Mouse (Mus musculus) brown adipose tissue, adult 24 weeks (tissue): ENCODE measurements around the gene Prkcg. TPM values are rescaled to one million over a fixed set of nuclear protein-coding genes. Genes with fewer than 3 reads are reported as not detected.

Experiments
- polyA plus RNA-seq: library from polyadenylated mRNA; stranded (reverse); fragments of >200 nt; gene quantifications from 2 replicates; pipeline ENCODE4 v1.2.4, GENCODE M21; 2012; ENCODE audit not compliant: missing spikeins, insufficient read depth, insufficient read length

Prkcg gene
- polyA plus RNA-seq, 1 experiment = 2.9 TPM

Other genes with a start within 250 kb of the Prkcg start
- not detected in 2 replicates for gene AU018091, start 120.0 kb upstream of the Prkcg start, polyA plus RNA-seq
- gene Nlrp12, start 39.4 kb upstream of the Prkcg start, polyA plus RNA-seq = not detected in 2 replicates
- 45.0 and 52.3 TPM in 2 replicates for gene Myadm, start 99 bp upstream of the Prkcg start, polyA plus RNA-seq
- 3.4 and 3.6 TPM in 2 replicates for gene Cacng7, start 43.8 kb downstream of the Prkcg start, polyA plus RNA-seq
- not detected in 2 replicates for gene Cacng8, start 101.5 kb downstream of the Prkcg start, polyA plus RNA-seq
- 0.52 and 2.5 TPM in 2 replicates for gene Cacng6, start 135.0 kb downstream of the Prkcg start, polyA plus RNA-seq
- 1.8 and 4.6 TPM in 2 replicates for gene Tarm1, start 213.4 kb downstream of the Prkcg start, polyA plus RNA-seq